Mouse (Mus musculus): ENCODE measurements at regions not wholly inside any gene's neighbourhood (a gene's known extent, or its start where the extent isn't known, plus 50 kb on each side); places are given as distances from the start of the nearest gene placed in this dataset.

GRCm38 (mm10) chrX:99233035-99233434 is 97.1 kb downstream of the Efnb1 start:
- DNase-seq (ENCODE audit: low spot score in 2 of 2): no peak
- intact Hi-C loops (cut with DNase I): no loop called here

- no peak for DNase-seq (ENCODE audit: low spot score in 2 of 2)
- intact Hi-C loops (cut with DNase I): no loop called here
These were observed 96.4 kb downstream of the Efnb1 start for GRCm38 (mm10) chrX:99232331-99232730.

- intact Hi-C loops (cut with DNase I): no loop called here
- DNase-seq (ENCODE audit: low spot score in 2 of 2): no peak
These were observed 89.3 kb downstream of the Efnb1 start for GRCm38 (mm10) chrX:99225111-99225752.

- intact Hi-C loops (cut with DNase I): no loop called here
- DNase-seq (ENCODE audit: low spot score in 2 of 2): no peak
These were observed 86.1 kb downstream of the Efnb1 start for GRCm38 (mm10) chrX:99222017-99222416.

GRCm38 (mm10) chrX:99220674-99221455 is 84.9 kb downstream of the Efnb1 start:
- intact Hi-C loops (cut with DNase I): no loop called here
- no peak for DNase-seq (ENCODE audit: low spot score in 2 of 2)

GRCm38 (mm10) chrX:99218213-99218612 is 82.3 kb downstream of the Efnb1 start:
- no peak for DNase-seq (ENCODE audit: low spot score in 2 of 2)
- intact Hi-C loops (cut with DNase I): no loop called here

GRCm38 (mm10) chrX:99216633-99217459 is 80.9 kb downstream of the Efnb1 start:
- intact Hi-C loops (cut with DNase I): no loop called here
- DNase-seq (ENCODE audit: low spot score in 2 of 2): peak in 1 of 2 experiments; percentile 13

- intact Hi-C loops (cut with DNase I): no loop called here
- no peak for DNase-seq (ENCODE audit: low spot score in 2 of 2)
These were observed 80.0 kb downstream of the Efnb1 start for GRCm38 (mm10) chrX:99215931-99216330.

- intact Hi-C loops (cut with DNase I): no loop called here
- peak; percentile 4 to 9 for DNase-seq (ENCODE audit: low spot score in 2 of 2)
These were observed 79.2 kb downstream of the Efnb1 start for GRCm38 (mm10) chrX:99215111-99215510.

GRCm38 (mm10) chrX:99213565-99214153 is 77.7 kb downstream of the Efnb1 start:
- DNase-seq (ENCODE audit: low spot score in 2 of 2): no peak
- intact Hi-C loops (cut with DNase I): no loop called here

- no peak for DNase-seq (ENCODE audit: low spot score in 2 of 2)
- intact Hi-C loops (cut with DNase I): no loop called here
These were observed 68.1 kb downstream of the Efnb1 start for GRCm38 (mm10) chrX:99204077-99204476.

GRCm38 (mm10) chrX:99201081-99201480 is 65.2 kb downstream of the Efnb1 start:
- intact Hi-C loops (cut with DNase I): no loop called here
- DNase-seq (ENCODE audit: low spot score in 2 of 2): no peak

GRCm38 (mm10) chrX:99199669-99200068 is 63.7 kb downstream of the Efnb1 start:
- no peak for DNase-seq (ENCODE audit: low spot score in 2 of 2)

GRCm38 (mm10) chrX:99198961-99199631 is 63.2 kb downstream of the Efnb1 start:
- DNase-seq (ENCODE audit: low spot score in 2 of 2): peak; percentile 20 to 35
- intact Hi-C loops (cut with DNase I): loop anchor here (5.0 kb wide), 1 partner anchor 62 kb away; the partner anchor contains the start of gene Efnb1

More at GRCm38 (mm10) chrX:99199669-99200068, 63.7 kb downstream of the Efnb1 start:
- intact Hi-C loops (cut with DNase I): loop anchor here (5.0 kb wide), 1 partner anchor 62 kb away; the partner anchor contains the start of gene Efnb1
